Mouse (Mus musculus): ENCODE measurements around the gene Sel1l.
A peak's percentile ranks its signal among the peaks of the same experiment; 100 is the strongest.

The Sel1l gene

DNA sequence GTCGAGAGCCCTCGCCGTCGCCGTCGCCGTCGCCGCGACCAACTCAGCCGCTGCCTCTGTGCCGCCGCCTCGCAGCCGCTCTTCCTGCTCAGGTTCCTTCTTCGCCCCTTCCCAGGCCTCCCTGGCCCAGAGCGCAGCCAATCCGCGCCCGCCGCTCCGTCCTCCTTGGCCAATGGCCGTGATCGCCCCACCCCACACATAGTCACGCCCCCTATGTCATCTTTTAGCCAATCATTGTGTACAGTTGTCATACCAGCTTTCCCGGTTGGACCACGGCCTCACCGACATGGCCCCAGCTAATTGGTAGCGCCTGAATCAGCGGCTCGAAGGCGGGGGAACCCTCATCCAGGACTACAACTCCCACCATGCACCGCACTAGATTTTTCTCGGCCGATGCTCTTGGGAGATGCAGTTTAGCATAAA lies at the start of gene Sel1l:
TSS of gene Sel1l (minus strand) at position 113 of the 423 bp plus-strand sequence.
- peak; percentile 97 to 99 for DNase-seq (ENCODE audit: low spot score in 2 of 2)

DNA sequence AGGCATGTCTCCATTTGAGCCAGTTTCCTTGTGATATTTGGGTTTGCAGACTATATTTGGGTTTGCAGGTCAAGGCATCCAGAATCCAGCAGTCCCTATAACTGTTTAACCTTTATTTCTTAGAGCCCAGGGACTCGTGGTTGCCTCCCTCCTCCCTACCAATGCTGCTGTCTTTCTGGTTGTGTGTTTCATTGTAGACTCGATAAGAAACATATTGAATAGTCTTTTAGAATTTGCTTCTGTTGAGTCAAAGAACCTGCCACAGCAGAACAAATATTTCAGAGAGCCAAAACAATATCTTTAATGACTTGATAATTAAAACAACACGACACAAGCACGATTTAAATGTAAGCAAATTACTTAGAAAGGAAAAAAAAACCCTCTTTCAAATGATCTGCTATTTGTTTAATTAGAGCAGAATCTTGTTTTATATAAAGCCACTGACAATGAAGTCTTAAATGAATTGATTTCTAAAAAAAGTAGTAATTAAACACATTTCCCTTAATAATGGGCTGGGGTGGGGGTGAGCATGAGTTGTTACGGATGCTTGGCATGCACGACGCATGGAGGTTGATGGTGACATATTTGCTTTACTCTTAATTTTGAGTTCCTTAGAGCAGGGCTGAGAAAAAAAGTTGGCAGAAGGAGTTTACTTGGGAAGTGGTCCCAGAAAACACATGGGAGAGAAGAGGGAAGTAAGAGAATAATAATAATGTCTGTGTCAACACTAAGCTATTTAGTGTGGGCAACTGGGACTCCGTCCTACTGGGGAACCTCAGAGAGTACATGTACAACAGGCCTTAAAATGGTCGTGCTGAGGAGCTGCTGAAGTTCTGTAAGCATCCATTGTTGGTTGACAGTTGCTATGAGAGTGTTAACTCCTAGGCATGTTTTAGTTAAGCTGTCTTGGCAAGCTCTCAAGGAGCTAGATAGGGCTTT lies 43.9 kb upstream of the Sel1l start:
- no peak for DNase-seq (ENCODE audit: low spot score in 2 of 2)

DNA sequence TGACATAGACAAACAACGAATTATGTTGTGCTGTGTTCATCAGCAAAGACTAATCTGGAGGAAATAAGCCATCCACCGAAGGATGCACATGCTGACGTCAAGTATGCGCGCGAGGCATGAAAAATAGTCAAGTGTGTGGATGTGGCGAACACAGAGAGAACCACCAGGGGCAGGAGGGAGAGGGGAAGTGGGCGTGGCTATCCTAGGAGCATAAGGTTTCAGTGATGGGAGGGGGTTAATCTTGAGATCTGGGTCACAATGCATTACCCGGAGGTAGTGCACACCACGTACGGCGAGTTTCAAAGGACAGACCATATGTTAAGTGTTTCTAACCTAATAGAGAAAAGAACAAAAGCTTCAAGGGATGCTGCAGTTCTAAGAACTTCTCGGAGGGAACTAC lies 31.5 kb upstream of the Sel1l start:
- DNase-seq (ENCODE audit: low spot score in 2 of 2), result no peak

DNA sequence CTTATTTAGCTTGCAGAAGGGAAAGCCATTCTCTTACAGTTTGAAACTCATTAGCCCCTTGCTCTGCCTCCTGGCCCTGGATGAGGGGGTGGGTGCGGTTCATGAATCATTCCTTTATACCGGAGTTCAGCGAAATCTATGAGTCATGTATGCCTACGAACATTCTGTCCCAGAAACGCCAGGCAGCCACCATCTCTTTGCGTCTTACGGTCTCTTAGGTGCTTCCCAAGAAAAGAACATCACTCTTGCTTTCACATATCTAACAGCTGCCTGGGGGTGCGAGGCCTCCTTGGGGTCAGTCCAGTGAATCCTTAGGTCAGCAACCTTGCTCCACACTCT lies 29.9 kb upstream of the Sel1l start:
- DNase-seq (ENCODE audit: low spot score in 2 of 2), result peak; percentile 26 to 27

DNA sequence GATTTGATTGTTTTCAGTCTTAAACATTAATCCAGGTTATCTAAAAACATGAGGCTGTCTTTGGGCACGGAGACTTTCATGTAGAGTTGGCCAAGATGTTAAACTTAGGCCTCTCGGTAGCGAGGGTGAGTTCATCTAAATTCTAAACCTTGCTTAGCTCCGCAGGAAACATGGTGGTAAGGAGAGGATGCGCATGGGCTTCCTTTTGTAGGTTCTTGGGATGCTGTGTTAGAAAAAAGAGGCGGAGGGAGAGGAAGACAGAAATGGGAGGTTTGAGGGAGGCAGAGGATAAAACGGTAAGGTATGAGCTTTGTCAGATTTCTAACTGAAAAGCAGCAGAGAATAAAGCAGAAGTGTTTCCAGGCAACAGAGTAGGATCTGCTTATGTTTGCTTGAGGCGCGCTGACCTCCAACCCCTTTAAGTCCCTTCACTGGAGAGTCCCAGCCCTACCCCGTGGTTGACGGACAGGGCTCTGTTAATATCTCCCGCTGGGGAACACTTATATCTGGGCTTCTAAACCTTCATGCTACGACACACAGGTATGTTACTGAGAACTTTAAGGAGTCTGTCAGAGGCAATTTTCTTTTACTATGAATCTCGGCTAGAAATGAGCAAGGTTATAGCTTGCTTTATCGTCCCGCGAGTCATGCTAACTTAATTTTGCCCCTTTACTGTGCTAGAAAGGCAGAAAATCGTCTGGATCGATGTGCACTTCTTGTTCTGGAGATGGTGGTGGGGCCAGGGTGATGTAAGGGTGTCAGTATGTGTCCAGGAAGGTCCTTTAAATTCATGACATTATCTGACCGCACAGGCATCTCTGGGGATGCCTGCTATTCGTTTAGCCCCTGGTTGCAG lies 29.3 kb upstream of the Sel1l start:
- DNase-seq (ENCODE audit: low spot score in 2 of 2), result no peak

DNA sequence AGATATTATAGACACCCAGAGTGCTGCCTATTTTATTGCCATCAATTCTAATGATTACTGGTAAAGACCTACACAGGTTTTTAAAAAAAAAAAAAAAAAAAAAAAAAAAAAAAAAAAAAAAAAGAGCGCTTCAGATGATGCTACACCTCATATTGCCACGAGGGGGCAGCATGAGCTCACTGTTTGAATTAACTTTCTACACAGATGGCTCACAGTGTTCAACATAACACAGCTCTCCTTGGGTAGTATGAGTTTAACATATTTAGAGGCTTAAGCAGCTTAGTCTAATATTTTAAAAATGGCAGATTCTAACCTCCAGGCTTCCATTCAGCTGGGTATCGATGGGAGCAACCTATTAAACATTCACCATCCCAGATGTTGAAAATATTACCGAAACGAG lies 28.7 kb upstream of the Sel1l start:
- DNase-seq (ENCODE audit: low spot score in 2 of 2), result no peak

DNA sequence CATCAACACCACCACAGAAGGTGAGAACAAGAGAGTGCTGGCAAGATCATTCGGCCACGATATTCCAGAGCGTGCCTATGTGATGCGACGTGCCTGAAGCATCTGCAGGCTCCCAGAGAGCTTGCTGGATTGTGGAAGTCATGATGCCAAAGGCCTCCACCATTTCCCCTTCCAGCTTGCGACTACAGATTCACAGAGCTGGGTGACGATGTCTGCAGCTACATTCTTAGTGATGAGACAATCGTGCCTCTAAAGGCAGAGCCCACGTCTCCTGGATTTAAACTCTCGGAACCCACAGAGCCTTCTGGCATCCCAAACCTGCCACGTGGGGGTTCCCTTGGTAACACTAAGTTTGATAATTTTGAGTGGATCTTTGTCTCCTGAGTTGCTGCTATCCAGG lies 21.7 kb upstream of the Sel1l start:
- no peak for DNase-seq (ENCODE audit: low spot score in 2 of 2)

DNA sequence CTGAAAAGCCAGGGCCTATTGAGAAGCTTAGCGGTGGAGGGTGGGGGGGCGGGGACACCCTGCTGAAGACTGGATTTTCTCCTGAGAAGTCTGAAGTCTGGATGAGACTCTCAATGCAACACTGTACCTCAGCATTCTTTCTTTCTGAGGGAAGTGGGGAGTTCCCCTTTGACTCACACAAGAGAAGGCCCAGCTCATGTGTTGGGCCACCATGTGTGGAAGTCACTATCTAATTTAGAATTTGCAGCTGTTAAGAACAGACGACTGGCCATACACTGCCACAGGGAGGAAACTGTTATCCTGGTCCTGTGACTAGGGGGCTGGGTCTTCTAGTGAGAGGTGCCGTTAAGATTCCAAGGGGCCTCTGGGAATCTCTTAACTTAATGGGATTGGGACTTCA lies 20.4 kb upstream of the Sel1l start:
- DNase-seq (ENCODE audit: low spot score in 2 of 2), result no peak

DNA sequence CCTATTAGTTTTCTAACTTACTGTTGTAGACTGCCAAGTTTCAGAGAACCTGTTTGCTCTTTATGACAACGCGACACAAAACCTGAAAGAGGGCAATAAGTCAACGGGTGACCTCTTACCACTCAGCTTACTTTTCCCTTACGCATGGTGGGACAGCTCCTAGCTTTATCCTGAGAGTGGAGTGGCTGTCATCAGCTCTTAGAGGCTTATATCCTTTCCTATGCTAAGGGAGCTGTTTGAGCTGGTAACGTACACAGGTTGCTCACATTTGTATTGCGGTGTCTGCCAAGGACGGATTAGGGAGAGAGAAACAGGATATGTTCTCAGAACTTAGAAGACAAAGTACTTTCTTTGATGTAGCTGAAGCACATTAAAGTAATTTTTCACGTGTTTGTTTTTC lies 5.4 kb upstream of the Sel1l start:
- DNase-seq (ENCODE audit: low spot score in 2 of 2), result no peak

DNA sequence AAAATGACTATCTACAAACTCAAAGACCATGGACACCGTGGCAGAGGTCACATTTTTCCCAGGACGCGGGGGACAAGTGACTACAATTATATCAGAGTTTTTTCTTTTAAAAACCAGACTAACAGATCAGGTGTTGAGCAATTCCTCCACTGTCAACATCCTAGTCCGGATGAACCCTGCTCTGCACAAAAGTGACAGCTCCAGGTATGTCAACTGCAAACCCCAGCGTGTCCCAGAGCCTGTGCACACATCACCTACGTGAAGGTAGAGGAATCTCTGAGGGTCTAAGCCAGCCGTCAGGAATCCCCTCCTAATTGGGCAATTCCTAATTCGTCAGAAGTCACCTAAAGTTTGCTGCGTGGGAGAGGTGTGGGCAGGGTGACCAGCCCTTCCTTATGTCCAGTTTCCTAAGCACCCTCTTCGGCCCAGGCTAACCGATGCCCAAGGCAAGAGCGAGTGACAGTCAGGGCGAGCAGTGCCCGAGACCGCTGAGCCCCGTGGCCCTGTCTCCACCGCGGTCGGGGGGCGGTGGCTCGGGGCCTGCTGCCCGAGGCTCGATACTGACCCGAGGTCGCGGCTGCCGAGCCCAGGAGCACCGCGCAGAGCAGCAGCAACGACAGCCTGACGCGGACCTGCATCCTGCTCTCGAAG lies 438 bp downstream of the Sel1l start:
- no peak for DNase-seq (ENCODE audit: low spot score in 2 of 2)

DNA sequence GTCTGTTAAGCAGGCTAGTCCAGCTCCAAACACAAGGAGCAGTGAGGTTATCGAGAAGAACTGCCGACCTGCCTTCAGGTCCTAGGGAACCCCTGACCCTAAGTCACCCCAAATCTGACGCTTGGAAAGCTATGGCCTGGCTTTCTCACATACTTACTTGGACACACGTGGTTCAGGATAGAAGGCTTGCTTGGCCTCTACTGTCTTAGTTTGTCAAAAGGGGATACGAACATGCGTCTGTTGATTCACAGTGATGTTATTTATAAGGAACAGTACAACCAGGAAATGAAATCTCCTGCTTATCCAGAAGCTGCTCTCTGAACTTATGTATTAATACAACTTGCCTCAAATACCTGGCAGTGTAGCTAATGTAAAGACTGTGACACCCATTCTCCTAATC lies 2.9 kb downstream of the Sel1l start:
- DNase-seq (ENCODE audit: low spot score in 2 of 2), result no peak

DNA sequence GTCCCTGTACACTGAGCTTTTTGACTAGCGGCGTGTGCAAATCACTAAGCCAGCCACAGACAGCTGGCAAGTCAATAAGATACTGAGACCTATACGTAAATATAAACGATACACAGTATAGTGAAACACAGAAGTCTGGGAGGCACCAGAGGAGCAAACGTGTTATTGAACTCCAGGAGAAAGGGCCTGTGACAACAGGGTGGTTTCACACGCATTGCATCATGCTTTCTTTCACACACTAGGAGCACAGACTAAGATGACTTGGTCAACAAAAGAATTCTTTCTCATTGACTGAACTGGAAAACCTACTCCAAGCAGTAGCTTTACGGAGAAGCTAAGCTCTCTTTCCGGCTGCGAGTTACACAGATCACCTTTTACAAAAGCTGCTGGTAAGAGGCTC lies 3.6 kb downstream of the Sel1l start:
- no peak for DNase-seq (ENCODE audit: low spot score in 2 of 2)

DNA sequence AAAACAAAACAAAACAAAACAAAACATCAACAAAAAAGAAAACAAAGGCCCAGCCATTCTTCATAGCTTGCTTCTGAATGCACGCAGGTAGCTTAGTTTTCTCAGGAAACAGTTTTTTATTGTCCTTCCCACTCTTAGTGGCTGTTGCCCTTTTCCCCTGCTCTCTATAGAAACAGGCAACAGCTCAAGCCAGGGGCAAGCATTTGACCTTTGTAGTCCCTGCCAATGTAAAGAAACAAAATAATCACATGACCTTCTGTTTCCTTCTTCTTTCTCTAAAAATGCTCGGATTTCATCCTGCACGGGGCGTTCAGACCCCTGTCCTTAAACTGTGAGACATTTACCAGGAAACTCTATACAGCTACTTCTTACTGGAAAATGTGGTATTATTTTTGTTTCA lies 4.4 kb downstream of the Sel1l start:
- DNase-seq (ENCODE audit: low spot score in 2 of 2), result no peak

DNA sequence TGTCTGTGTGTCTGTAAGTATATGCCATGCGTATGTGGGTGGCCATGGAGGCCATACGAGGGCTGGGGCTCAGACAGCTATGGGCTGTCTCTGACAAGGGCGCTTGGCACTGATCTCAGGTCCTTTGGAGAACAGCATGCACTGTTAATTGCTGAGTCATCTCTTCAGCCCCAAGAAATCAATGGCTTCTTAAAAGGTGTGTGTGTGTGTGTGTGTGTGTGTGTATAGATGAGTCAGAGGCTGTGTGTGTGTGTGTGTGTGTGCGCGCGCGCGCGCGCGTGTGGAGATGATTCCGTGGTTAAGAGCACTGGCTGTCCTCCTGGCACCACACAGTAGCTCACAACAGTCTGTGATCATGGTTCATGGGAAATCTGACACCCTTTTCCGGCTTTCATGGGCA lies 5.1 kb downstream of the Sel1l start:
- no peak for DNase-seq (ENCODE audit: low spot score in 2 of 2)

DNA sequence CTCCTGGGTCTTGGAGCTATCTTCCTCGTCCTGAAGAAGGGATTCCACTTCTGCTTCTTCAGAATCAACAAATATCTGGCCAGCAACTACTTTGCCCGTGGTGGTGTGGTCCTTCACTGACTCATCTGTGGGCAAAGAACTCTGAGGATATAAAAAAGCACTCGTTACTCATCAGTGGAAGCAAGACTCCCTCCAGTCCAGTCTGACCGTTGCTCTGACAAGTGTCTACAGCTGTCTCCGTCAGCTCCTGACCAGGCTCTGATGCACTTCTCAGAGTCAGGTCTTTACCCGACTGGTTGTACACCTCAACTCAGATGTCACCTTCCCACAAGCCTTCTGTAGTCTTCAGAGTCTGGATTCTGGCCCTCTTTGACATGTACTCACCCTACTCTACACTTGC lies 7.2 kb downstream of the Sel1l start:
- no peak for DNase-seq (ENCODE audit: low spot score in 2 of 2)

DNA sequence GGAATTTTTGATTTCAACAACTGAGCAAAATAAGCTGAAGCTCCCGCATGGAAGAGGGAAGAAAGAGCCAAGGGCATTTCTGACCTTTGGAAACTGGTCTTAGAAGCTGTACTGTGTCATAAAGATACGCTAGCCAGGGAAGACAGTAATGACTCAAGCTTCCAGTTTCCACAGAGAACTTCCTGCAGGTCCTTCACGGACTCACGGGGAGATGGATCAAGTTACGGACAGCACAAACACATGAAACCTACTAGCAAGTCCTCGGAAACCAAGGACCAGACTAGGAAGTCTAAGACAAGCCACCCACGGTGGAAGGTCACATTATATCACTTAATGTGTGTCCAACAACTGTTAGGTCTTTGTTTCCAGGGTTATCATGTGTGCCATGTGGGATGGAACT lies 10.7 kb downstream of the Sel1l start:
- DNase-seq (ENCODE audit: low spot score in 2 of 2), result no peak

DNA sequence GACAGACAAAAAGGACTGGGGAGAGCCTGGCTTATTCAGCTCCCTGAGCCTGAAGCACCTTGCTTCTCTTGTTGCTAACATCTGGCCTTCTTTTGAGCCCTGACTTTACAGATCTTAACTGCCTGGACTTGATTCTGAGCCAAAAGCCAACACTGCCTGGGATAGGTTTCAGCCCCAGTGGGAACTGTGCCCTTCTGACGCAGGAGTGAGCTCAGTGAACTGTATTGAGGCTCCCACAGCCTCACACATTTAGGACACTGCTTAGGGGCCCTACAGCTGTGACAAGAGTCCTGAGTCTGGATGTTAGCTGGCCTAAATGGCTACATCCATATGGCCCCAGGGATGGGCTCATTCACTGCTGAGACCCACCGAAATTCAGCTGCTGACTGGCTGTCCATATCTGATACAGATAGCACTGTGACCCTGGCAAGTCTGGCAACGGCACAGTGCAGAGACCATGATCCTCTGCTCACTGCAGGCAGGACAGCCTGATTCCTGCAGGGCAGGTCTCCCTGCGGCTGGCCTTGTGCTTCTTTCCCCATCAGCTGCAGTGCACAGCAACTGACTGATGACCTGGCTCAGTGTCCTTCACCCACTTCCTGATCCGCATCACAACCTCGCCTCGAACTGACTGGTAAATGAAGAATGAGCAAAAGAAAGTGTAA lies 11.4 kb downstream of the Sel1l start:
- DNase-seq (ENCODE audit: low spot score in 2 of 2), result no peak

DNA sequence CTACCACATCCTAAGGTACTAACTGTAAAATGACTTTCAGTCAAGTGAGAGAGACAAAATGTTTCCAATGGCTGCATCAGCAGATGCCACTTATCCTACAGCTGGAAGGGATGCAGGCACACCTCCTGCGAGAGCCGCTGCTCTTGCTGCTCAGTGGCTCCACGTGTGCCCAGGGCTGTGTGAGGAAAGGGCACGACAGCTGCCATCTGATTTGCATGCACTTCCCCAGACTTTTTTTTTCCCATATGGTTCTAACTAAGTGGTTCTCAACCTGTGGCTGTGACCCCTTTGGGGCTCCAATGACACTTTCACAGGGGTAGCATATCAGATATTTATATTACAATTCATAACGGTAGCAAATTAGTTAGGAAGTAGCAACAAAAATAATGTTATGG lies 15.0 kb downstream of the Sel1l start:
- no peak for DNase-seq (ENCODE audit: low spot score in 2 of 2)

DNA sequence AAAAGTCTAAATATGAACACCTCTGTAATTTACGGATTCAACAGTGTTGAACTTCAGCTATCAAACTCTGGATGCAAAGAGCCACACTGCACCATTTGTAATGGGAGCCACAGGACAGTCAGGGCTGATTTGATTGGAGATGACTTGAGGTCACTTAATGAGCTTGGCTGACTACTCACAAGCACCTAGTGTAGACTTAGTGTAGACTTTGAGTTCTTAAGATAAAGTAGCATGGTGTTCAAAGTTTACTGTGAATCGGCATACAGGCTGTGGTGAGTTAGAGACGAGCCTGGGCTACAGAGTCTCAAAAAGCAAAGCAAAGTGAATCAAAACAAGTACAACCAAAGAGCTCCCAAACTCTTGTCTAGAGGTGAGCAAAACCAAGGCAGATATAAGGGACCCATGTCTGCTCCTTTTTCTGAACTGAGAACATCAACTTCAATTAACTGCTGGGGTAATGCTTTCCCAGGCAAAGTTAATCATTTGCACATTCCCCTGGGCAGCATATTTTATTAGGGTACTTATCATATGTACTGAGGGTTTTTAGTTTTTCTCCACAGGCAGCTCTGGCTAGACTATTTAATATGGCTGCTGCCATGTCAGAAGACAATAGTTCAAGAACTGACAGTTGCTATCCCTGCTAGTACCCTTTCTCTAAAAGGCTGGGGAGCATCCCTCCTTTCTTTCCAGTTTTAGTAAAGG lies 15.6 kb downstream of the Sel1l start:
- DNase-seq (ENCODE audit: low spot score in 2 of 2), result no peak

DNA sequence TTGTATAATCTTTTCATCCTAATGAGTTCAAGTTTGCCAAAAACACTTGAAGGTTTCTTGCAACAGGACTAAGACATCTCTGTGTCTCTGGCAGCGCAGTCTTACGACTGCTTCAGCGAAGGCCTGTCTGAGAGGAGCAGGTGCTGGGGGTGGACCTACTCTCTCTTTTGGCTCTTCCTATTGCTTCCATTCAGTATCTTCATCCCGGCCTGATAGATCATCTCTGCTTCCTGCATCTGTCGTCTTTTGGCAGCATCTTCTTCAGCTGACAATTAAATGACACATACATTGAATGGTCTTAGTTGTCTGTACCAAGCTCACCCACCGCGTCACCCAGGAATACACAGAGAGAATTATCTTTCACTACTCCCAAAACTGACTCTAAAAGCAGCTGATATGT lies 17.5 kb downstream of the Sel1l start:
- no peak for DNase-seq (ENCODE audit: low spot score in 2 of 2)

DNA sequence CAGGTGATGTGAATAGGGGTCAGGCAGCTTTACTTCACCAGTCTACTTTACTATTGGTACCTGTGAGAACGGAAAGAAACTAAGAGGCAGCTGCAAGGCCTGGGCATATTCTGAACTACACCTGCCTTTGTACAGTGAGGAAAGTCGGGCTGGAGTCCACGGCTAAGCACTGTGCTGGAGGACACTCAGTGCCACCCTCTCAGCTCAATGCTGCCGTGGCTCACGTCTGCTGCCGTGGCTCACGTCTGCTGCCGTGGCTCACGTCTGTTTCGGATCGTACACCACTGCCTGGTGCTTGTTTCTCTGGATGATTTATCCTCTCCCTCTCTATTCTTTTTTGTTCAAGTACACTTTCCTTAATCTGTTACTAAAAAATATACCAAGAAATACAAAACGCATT lies 28.5 kb downstream of the Sel1l start:
- DNase-seq (ENCODE audit: low spot score in 2 of 2), result no peak

All from frontal cortex, postnatal 14 days (tissue).